Mouse (Mus musculus) stomach, postnatal 0 days (tissue): Measurements from ENCODE around the gene Gm17387.

Experiments used
- CTCF ChIP-seq: IDR thresholded peaks from 2 replicates; pipeline ENCODE4 v1.5.1; 2016; ENCODE audit warnings: antibody characterized with exemption, low read depth, mild to moderate bottlenecking, moderate library complexity
- EP300 ChIP-seq: optimal IDR thresholded peaks from 2 replicates; pipeline ENCODE3; 2016; ENCODE audit warnings: antibody characterized with exemption

- TF ChIP-seq CTCF (peak; percentile 40; the same call in 1 of the 2 replicates), EP300 (no peak)
These were observed 26.9 kb downstream of the Gm17387 start for GRCm38 (mm10) chr7:141055785-141056184.
